In genomic region chr16:97667536-97667935, GRCm38 (mm10) we compare ENCODE assay signal across 20 mouse cellular contexts. TPM values are rescaled to one million over a fixed set of nuclear protein-coding genes. Genes with fewer than 3 reads are reported as not detected.
DNase-seq lines count a peak whose midpoint lies in the region; ATAC-seq and TF ChIP-seq lines count a peak whose summit lies in the region.
"Had no signal": no experiment of that assay in that cellular context is flagged by ENCODE, and none has a peak within 500 bp of the region (broad histone marks: within the 10 kb centered on the region; RNA-seq: fewer than 3 reads in every experiment).

No protein-coding gene starts in this region.

- ATAC-seq in heart, postnatal 0 days (ENCODE audit: insufficient read depth, low read depth): no peak
- no peak for ATAC-seq in liver, embryonic 11.5 days (replicated peaks; ENCODE audit: low FRiP score)
- ATAC-seq in erythroblast, adult 5-6 weeks (replicated peaks; ENCODE audit: low FRiP score, poor library complexity, severe bottlenecking): no peak
- ATAC-seq: forebrain, embryonic 14.5 days; midbrain, embryonic 13.5 days had no signal

- peak; percentile 35 for TF ChIP-seq CTCF in heart, postnatal 0 days (IDR thresholded peaks at IDR 0.05; ENCODE audit: low read depth)
- TF ChIP-seq CTCF in liver, adult 2 months (IDR thresholded peaks at IDR 0.05; ENCODE audit: low read depth, low read length): peak; percentile 43

- TF ChIP-seq POLR2A in liver, adult 2 months (IDR thresholded peaks at IDR 0.05; ENCODE audit: extremely low read depth, insufficient read depth, low read length): no peak

- H3K4me1 ChIP-seq in heart, postnatal 0 days (ENCODE audit: control insufficient read depth, insufficient read depth): no peaks in the 10 kb centered on the region
- no peaks in the 10 kb centered on the region for H3K4me1 ChIP-seq in liver, adult 2 months (ENCODE audit: control insufficient read depth, insufficient read depth, low read length)
- no peaks in the 10 kb centered on the region for H3K4me1 ChIP-seq in liver, embryonic 11.5 days (replicated peaks; ENCODE audit: control insufficient read depth, insufficient read depth, low read length)
- H3K4me1 ChIP-seq: embryonic facial prominence, embryonic 15.5 days; limb, embryonic 12.5 days had no signal

- no peaks in the 10 kb centered on the region for H3K36me3 ChIP-seq in heart, postnatal 0 days (replicated peaks; ENCODE audit: control insufficient read depth, insufficient read depth, low read length)
- no peaks in the 10 kb centered on the region for H3K36me3 ChIP-seq in liver, adult 2 months (ENCODE audit: control insufficient read depth, insufficient read depth, low read length)
- no peaks in the 10 kb centered on the region for H3K36me3 ChIP-seq in liver, embryonic 11.5 days (ENCODE audit: control insufficient read depth, insufficient read depth, low read length)
- H3K36me3 ChIP-seq: embryonic facial prominence, embryonic 15.5 days; limb, embryonic 12.5 days; midbrain, embryonic 13.5 days had no signal

- no peak overlapping the region for H3K27ac ChIP-seq in heart, postnatal 0 days (ENCODE audit: low read depth)
- H3K27ac ChIP-seq in liver, adult 2 months (replicated peaks; ENCODE audit: insufficient read depth, low read depth, low read length): no peak overlapping the region
- no peak overlapping the region for H3K27ac ChIP-seq in liver, embryonic 11.5 days (ENCODE audit: low read depth, low read length)
- H3K27ac ChIP-seq: embryonic facial prominence, embryonic 15.5 days; limb, embryonic 12.5 days; midbrain, embryonic 13.5 days had no signal

- TF ChIP-seq EP300 in heart, postnatal 0 days (IDR thresholded peaks at IDR 0.05; ENCODE audit: low read depth): no peak

- no peaks in the 10 kb centered on the region for H3K9me3 ChIP-seq in heart, postnatal 0 days (replicated peaks; ENCODE audit: control insufficient read depth, low read length)
- no peaks in the 10 kb centered on the region for H3K9me3 ChIP-seq in liver, embryonic 11.5 days (ENCODE audit: control insufficient read depth, low read length)
- H3K9me3 ChIP-seq: embryonic facial prominence, embryonic 15.5 days; limb, embryonic 12.5 days; midbrain, embryonic 13.5 days had no signal

- H3K27me3 ChIP-seq in heart, postnatal 0 days (ENCODE audit: control insufficient read depth, insufficient read depth, low read length): no peaks in the 10 kb centered on the region
- H3K27me3 ChIP-seq in liver, adult 2 months (ENCODE audit: control insufficient read depth, insufficient read depth, low read length): no peaks in the 10 kb centered on the region
- no peaks in the 10 kb centered on the region for H3K27me3 ChIP-seq in liver, embryonic 11.5 days (replicated peaks; ENCODE audit: control insufficient read depth, insufficient read depth, low read length)
- H3K27me3 ChIP-seq: embryonic facial prominence, embryonic 15.5 days; midbrain, embryonic 13.5 days had no signal

- H3K4me2 ChIP-seq in heart, postnatal 0 days (ENCODE audit: low read depth, low read length): no peak overlapping the region
- H3K4me2 ChIP-seq in liver, embryonic 11.5 days: no peak overlapping the region
- H3K4me2 ChIP-seq: embryonic facial prominence, embryonic 15.5 days; heart, embryonic 11.5 days; limb, embryonic 12.5 days; midbrain, embryonic 13.5 days had no signal

- H3K79me2 ChIP-seq in liver, adult 2 months (ENCODE audit: control insufficient read depth, insufficient read depth, low read length): no peaks in the 10 kb centered on the region

- DNase-seq in heart, postnatal 0 days (ENCODE audit: low spot score): peak; percentile 10
- no peak for DNase-seq in heart, adult 8-10 months (ENCODE audit: low spot score)
- DNase-seq in liver, adult 2 months (ENCODE audit: extremely low read depth, low read depth, low spot score): no peak
- DNase-seq in liver, embryonic 11.5 days (ENCODE audit: low spot score): no peak
- peak; percentile 27 for DNase-seq in 416B (ENCODE audit: low read depth)
- DNase-seq in brain, adult 2 months (ENCODE audit: low read depth, low spot score): peak; percentile 20
- DNase-seq in cerebellum, adult 11 months: no peak
- DNase-seq: gastrocnemius, postnatal 10 days; lung, postnatal 10 days; right cerebral cortex, postnatal 14 days had no signal

- 26% methylated on average over 1 of the region's 1 CpGs for WGBS in heart, postnatal 0 days
- 27% methylated on average over 1 of the region's 1 CpGs for WGBS in liver, adult 2 months
- 34% methylated on average over 1 of the region's 1 CpGs for WGBS in liver, embryonic 11.5 days

- no peak overlapping the region for H3K4me3 ChIP-seq in heart, postnatal 0 days (ENCODE audit: low read depth, low read length)
- H3K4me3 ChIP-seq in liver, adult 2 months (ENCODE audit: insufficient read depth, low read depth, low read length): no peak overlapping the region
- H3K4me3 ChIP-seq in liver, embryonic 11.5 days (ENCODE audit: low read depth, low read length): no peak overlapping the region
- H3K4me3 ChIP-seq: embryonic facial prominence, embryonic 15.5 days; limb, embryonic 12.5 days; midbrain, embryonic 13.5 days had no signal

- no peak overlapping the region for H3K9ac ChIP-seq in heart, postnatal 0 days (replicated peaks; ENCODE audit: low read depth, low read length)
- no peak overlapping the region for H3K9ac ChIP-seq in liver, adult 2 months (ENCODE audit: low read depth, low read length)
- no peak overlapping the region for H3K9ac ChIP-seq in liver, embryonic 11.5 days (ENCODE audit: low read depth, low read length)
- H3K9ac ChIP-seq: embryonic facial prominence, embryonic 15.5 days; limb, embryonic 12.5 days; midbrain, embryonic 13.5 days had no signal

RNA-seq across cellular contexts. Expression of gene Tmprss2, which starts 56.5 kb away (rescaled TPM):
- total RNA-seq in heart, postnatal 0 days (2014; rRNA removed; ENCODE audit: low replicate concordance): 0.19 and 7.1 TPM in 2 replicates
- polyA plus RNA-seq in heart, postnatal 0 days (2015; fragmentation: Nextera tagmentation; extraction: Ambion mirVana): 0.11 and 0.21 TPM in 2 replicates
- total RNA-seq in heart, adult 8-10 months (2022): not detected
- total RNA-seq in liver, adult 2 months (2014; rRNA removed): 2.8 and 4.1 TPM in 2 replicates
- 5.7 and 7.6 TPM in 2 replicates for polyA plus RNA-seq in liver, adult 2 months (2012; rRNA removed)
- 2.5 and 3.0 TPM in 2 replicates for polyA plus RNA-seq in liver, embryonic 11.5 days (2014; fragmentation: Nextera tagmentation; extraction: Ambion mirVana)
- total RNA-seq in erythroblast, adult 5-6 weeks (2015; ENCODE audit: low replicate concordance): not detected in 2 replicates
- not detected in 2 replicates for total RNA-seq in erythroblast, adult 5-6 weeks (2017; ENCODE audit: low replicate concordance)
- total RNA-seq: adrenal gland, adult 18-20 months; common myeloid progenitor, adult 5-6 weeks; gastrocnemius, postnatal 10 days; hematopoietic stem cell, adult 5-6 weeks; left cerebral cortex, adult 18-20 months had no signal
- polyA plus RNA-seq: forebrain, embryonic 14.5 days had no signal

Comparison
In these comparisons a context has a peak if more than half of its experiments do, and no peak if none do; other contexts are left out.
1. DNase-seq: peak in heart, postnatal 0 days (single experiment), 416B (single experiment) and brain, adult 2 months (single experiment); none in heart, adult 8-10 months (single experiment), liver, adult 2 months (single experiment), liver, embryonic 11.5 days (single experiment) and cerebellum, adult 11 months (single experiment).